Mouse (Mus musculus) erythroblast, adult 5-6 weeks (primary cell): ENCODE results near the gene Cmtm6. TPM values are rescaled to one million over a fixed set of nuclear protein-coding genes. Genes with fewer than 3 reads are reported as not detected.
A peak's percentile ranks its signal among the peaks of the same experiment; 100 is the strongest.

Experiments used
- ATAC-seq: replicated peaks from 2 replicates; pipeline ENCODE4 v1.8.0; 2016; ENCODE audit warnings: moderate number of reproducible peaks, mild to moderate bottlenecking, moderate TSS enrichment, inconsistent platforms; ENCODE audit not compliant: poor library complexity, low FRiP score, severe bottlenecking
- total RNA-seq, 2 experiments: library from RNA; stranded (forward) in 1 of 2; stranded (reverse) in 1 of 2; fragments of 150-400 nt in 1 of 2; fragments of 200-764, 138-1000 nt in 1 of 2; gene quantifications; 2 replicates each; pipeline versions ENCODE4 v1.2.3 to v1.2.4; 2015 to 2017; ENCODE audit warnings: low replicate concordance in 2 of 2

Cmtm6 gene
- total RNA-seq, 2 experiments from 2014 or later = 9.6 to 17.0 TPM

DNA sequence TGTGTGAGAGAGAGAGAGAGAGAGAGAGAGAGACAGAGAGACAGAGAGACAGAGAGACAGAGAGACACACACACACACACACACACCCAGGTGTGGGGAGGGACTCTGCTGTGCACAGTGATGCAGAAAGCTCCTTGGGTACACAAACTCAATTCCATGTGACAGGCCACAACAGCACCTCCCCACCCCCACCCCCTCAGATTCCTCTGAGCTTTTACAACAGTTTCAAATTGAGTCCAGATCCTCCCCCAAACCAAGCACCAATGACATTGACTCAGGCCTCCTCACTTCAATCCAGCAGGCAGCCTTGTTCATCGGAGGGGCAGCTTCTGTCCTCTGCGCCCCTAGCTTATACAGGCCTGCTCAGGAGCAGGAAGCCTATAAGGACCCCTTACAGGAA, 36.6 kb downstream of the Cmtm6 start:
- no peak for ATAC-seq

GRCm38 (mm10) chr9:114768066-114768465, 37.1 kb downstream of the Cmtm6 start:
- ATAC-seq = no peak

- ATAC-seq = no peak
Measured at GRCm38 (mm10) chr9:114770224-114770623, 39.3 kb downstream of the Cmtm6 start.

DNA sequence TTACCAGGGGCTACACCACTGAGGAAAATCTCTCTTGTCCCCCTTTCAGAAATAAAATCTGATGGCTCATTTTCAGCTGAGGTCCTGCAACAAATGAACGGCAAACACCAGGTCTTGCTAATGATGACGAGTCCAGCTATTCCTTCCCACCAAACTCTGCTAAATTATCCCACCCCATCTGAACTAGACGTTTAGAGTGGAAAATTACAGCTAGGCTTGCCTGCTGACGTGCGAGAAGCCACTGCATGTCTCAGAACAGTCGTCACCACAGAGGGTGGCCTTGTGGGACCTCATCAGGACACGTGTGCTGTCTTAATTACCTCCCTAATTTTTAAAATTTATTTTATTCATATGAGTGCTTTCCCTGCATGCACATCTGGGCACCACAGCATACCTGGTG, 40.6 kb downstream of the Cmtm6 start:
- ATAC-seq = no peak

- ATAC-seq = no peak
Measured at GRCm38 (mm10) chr9:114774629-114775028, 43.7 kb downstream of the Cmtm6 start.

GRCm38 (mm10) chr9:114775272-114775671, 44.4 kb downstream of the Cmtm6 start:
- no peak for ATAC-seq

- no peak for ATAC-seq
Measured at GRCm38 (mm10) chr9:114776361-114776760, 45.4 kb downstream of the Cmtm6 start.

- no peak for ATAC-seq
Measured at GRCm38 (mm10) chr9:114777178-114778046, 46.5 kb downstream of the Cmtm6 start.

GRCm38 (mm10) chr9:114778047-114778390, 47.1 kb downstream of the Cmtm6 start:
- no peak for ATAC-seq

- no peak for ATAC-seq
Measured at GRCm38 (mm10) chr9:114778877-114779276, 48.0 kb downstream of the Cmtm6 start.

GRCm38 (mm10) chr9:114779984-114780745, 49.2 kb downstream of the Cmtm6 start:
- ATAC-seq = no peak

GRCm38 (mm10) chr9:114780746-114781525, 50.0 kb downstream of the Cmtm6 start:
- ATAC-seq = 0 out of 2 replicates have a peak, but pooled peaks have one; percentile 18

DNA sequence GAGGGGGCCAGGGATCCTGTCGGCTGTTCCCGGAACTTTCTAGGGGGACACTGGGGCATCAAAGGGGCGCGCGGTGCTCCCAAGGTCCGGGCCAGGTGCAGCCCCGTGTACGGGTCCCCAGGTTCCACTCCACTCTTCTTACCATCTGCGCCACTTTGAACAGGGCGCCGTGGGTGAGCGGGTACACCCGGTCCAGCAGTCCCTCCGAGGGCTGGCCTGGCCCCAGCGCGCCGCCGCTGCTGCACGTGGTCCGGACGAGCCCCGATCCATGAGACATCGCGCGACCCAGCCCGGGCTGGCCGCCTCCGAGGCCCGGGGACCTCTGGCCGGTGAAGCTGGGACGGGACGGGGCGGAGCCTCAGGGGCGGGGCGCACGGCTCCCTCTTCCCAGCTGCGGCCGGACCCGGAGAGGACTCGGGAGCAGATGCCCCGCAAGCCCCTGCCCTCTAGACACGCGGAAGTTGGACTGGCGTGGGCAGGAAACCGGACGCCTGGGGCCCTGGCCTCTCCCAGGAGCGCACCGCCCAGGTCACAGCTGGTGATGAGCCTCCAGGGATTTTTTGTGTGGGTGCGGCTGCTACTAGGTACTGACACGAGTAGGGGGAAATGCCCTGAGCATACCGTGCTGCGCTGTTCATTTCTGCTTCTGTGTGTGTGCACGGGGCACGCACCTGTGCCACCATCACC, 50.8 kb downstream of the Cmtm6 start, which contains the start of gene Cmtm7:
TSS of gene Cmtm7 (minus strand) at position 331 of the 687 bp plus-strand sequence.
- ATAC-seq = peak; percentile 61

DNA sequence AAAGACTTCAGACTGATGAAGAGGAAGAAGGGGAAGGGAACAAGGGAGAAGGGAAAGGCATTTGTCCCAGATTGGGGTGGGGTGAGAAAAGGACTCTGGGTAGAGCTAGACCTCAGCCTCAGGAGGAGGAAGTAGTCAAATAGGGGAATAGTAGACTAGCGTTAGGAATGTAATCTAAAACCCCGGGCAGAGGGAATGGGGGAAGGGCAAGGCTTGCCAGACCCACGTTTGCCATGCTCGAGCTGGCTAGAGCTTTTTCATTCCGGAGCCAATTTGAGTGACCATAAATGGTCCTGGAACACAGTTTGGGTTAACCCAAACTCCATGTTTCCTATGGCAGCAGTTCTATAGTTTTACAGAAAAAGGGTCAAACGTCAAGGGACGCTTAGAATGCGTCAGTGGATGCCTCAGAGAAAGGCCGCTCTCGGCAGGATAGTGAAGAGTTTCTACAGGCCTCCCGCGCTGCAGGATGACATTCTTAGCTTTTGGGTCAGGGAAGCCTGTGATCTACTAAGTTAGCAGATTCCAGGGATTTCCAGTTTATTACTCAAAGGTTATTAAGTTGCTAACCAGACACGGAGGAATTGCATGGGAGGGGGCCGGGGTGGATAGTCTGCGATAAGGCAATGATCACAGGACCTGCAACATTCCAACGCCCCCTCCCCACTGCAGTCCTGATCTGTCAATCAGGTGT, 54.7 kb downstream of the Cmtm6 start:
- ATAC-seq = no peak

GRCm38 (mm10) chr9:114787134-114787533, 56.2 kb downstream of the Cmtm6 start:
- ATAC-seq = no peak

DNA sequence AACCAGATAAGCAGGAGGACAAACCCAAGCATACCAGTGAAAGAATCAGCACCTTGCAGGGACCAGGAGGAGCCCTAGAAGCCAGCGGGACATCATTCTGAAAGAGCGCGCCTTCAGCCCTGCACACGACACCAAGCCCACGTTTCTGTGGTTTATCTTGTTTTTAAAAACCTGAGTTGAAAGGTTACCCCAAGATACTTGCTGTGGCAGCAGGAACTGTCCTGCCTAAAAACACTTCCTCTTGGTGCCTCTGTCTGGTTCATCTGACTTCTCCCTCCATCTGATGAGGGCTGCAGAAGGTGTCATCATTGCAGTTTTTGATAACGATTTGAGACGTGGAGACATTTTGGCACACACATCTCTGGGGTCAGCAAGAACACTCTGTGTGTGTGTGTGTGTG, 56.8 kb downstream of the Cmtm6 start:
- ATAC-seq = no peak

GRCm38 (mm10) chr9:114788697-114789096, 57.8 kb downstream of the Cmtm6 start:
- ATAC-seq = no peak

DNA sequence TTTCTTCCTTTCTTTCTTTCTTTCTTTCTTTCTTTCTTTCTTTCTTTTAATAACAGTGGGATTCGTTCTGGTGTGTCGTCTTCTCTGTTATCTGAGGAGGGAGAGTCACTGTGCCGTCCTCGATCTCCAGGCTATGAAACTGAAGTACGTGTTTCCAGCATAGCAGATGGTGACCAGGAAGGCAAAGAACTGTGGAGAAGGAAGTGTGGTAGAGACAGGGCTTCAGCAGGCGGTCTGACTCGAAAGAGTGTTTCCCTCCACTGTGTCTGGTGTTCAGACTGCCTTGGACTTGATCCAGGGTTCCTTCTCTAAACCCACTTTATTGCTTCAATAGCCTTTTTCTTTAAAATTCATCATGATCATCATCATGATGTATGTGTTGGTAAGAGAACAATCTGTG, 58.6 kb downstream of the Cmtm6 start:
- no peak for ATAC-seq

GRCm38 (mm10) chr9:114789989-114790388, 59.1 kb downstream of the Cmtm6 start:
- ATAC-seq = no peak
